Mouse (Mus musculus) left cerebral cortex, adult 2 months (tissue): ENCODE data around the gene Psmc3. TPM values are rescaled to one million over a fixed set of nuclear protein-coding genes. Genes with fewer than 3 reads are reported as not detected.
A peak's percentile ranks its signal among the peaks of the same experiment; 100 is the strongest.
"Not testable (repeated sequence)": the region's sequence is repeated elsewhere in the genome, so short reads cannot be mapped to it uniquely, and the experiment has no call there.

Experiments
- DNase-seq, 2 experiments: peaks; one replicate each; pipeline ENCODE4 v3.0.0; 2021 to 2022; ENCODE audit warnings: low spot score in 2 of 2, mixed read lengths in 1 of 2; ENCODE audit errors: extremely low spot score in 1 of 2
- H3K27ac ChIP-seq: fragments of 200-600 bp; 2 replicates; pipeline ENCODE4 v1.8.1; 2022
- H3K4me3 ChIP-seq: fragments of 200-600 bp; 2 replicates; pipeline ENCODE4 v1.8.1; 2022
- CTCF ChIP-seq: fragments of 200-600 bp; IDR thresholded peaks from 2 replicates; pipeline ENCODE4 v1.8.1; 2022; ENCODE audit warnings: antibody characterized with exemption, mild to moderate bottlenecking, moderate library complexity
- intact Hi-C: fragments of 180-260 bp; cut with DNase I; formaldehyde crosslinking; loops from one replicate; pipeline ENCODE4 v1.15.1; 2025
- long read RNA-seq, 2 experiments: library from polyadenylated mRNA; stranded (forward); transcript quantifications; one replicate each; pipeline ENCODE4 v2.0.0; 2021; ENCODE audit warnings: borderline mapping rate in 2 of 2
- total RNA-seq, 2 experiments: library from RNA; stranded (reverse); gene quantifications; 2 replicates each; pipeline ENCODE4 v1.2.3; 2021

Psmc3 gene
- total RNA-seq, result 100 to 1,000 TPM; 205 to 207 TPM
- long read RNA-seq, experiment 1, transcript Psmc3-202 (12 exons, 1,636 nt), result major isoform, 158 of 195 reads
- long read RNA-seq, experiment 1, partial matches to known transcripts, result 23 of 195 reads
- long read RNA-seq, experiment 1, other reads (novel, unspliced or antisense), result 14 of 195 reads
- long read RNA-seq, experiment 2, transcript Psmc3-202 (12 exons, 1,636 nt), result major isoform, 114 of 143 reads
- long read RNA-seq, experiment 2, partial matches to known transcripts, result 10 of 143 reads
- long read RNA-seq, experiment 2, other reads (novel, unspliced or antisense), result 19 of 143 reads

DNA sequence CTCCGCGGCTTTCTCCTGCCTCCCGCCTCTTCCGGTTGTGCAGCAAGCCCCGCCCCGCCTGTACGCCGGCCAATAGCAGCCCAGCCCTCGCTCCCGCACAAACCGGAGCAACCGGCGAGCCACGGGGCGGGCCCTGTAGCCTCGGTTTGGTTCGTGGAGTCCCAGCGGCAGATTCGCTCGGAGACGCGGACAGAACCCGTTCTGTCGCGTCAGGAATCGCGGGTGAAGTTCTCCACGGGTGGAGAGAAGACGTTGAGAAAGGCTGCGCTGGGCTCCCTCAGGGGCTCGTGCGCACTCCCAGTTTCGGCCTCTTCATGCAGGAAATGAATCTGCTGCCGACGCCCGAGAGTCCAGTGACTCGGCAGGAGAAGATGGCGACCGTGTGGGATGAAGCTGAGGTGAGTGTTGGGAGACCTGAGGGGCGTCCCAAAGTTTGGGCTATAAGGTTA, at the start of gene Psmc3:
Gene Psmc3 (plus strand): TSS at position 76 of the 449 bp plus-strand sequence.
- intact Hi-C loops, result loop anchor here (2.0 kb wide), 1 partner anchor 113 kb away; the partner anchor contains the start of gene Celf1
- TF ChIP-seq CTCF, result no peak
- peak; percentile 95 to 97 for DNase-seq
- Histone ChIP-seq H3K27ac (peak within 1 kb of the TSS; percentile 99), H3K4me3 (peak within 1 kb of the TSS; percentile 94)

DNA sequence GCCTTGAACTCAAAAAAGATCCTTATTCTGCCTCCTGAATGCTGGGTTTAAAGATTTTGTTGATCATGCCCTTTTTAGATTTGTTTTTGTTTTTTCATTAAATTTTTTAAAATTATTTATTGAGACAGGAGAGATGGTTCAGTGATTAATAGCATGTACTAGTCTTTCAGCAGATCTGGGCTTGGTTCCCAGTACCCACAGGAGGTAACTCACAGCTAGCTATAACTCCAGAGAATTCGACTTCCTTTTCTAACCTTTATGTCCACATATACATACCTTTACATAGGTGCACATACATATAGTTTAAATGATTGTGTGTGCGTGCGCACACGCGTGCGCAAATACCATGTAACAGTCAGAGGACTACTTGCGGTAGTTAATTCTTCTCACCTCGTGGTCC, 45.3 kb upstream of the Psmc3 start:
- DNase-seq, result no peak
- intact Hi-C loops, result no loop called here
- no peak for TF ChIP-seq CTCF
- Histone ChIP-seq H3K4me3 (no peak overlapping the region), H3K27ac (no peak overlapping the region)

- H3K4me3 ChIP-seq, result no peak overlapping the region
- H3K27ac ChIP-seq, result peak overlapping the region; percentile 52; the same call in 1 of the 2 replicates
- intact Hi-C loops, result no loop called here
- no peak for TF ChIP-seq CTCF
- no peak for DNase-seq
Measured at GRCm38 (mm10) chr2:91013881-91014280, 39.9 kb upstream of the Psmc3 start.

- Histone ChIP-seq H3K27ac (peak overlapping the region; percentile 52), H3K4me3 (no peak overlapping the region)
- no peak for TF ChIP-seq CTCF
- no peak for DNase-seq
- intact Hi-C loops, result loop anchor here (5.0 kb wide), 1 partner anchor 73 kb away; the partner anchor contains the start of gene Celf1
Measured at GRCm38 (mm10) chr2:91015386-91015785, 38.4 kb upstream of the Psmc3 start.

GRCm38 (mm10) chr2:91018061-91018788, 35.6 kb upstream of the Psmc3 start:
- no peak for DNase-seq
- H3K4me3 ChIP-seq, result no peak overlapping the region
- TF ChIP-seq CTCF, result peak; percentile 55
- intact Hi-C loops, result loop anchor here (5.0 kb wide), 1 partner anchor 76 kb away; the partner anchor contains the start of gene Celf1
- peak overlapping the region; percentile 34; the same call in 1 of the 2 replicates for H3K27ac ChIP-seq

GRCm38 (mm10) chr2:91019911-91020310, 33.9 kb upstream of the Psmc3 start:
- no peak for DNase-seq
- intact Hi-C loops, result loop anchor here (5.0 kb wide), 1 partner anchor 78 kb away; the partner anchor contains the start of gene Celf1
- Histone ChIP-seq H3K4me3 (no peak overlapping the region), H3K27ac (no peak overlapping the region)
- TF ChIP-seq CTCF, result no peak

DNA sequence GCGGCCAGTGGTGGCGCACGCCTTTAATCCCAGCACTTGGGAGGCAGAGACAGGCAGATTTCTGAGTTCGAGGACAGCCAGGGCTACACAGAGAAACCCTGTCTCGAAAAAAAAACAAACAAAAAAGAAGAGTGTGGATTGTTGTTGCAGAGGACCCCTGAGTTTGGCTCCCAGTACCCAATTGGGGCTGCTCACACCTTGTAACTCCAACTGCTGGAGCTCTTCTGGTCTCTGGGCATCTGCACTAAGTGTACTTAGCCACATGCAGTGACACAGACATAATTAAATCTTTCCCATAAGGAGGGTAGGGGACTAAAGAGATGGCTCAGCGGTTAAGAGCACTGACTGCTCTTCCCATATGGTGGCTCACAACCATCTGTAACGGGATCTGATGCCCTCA, 31.5 kb upstream of the Psmc3 start:
- intact Hi-C loops, DNase-seq, H3K4me3 ChIP-seq, H3K27ac ChIP-seq: not testable (repeated sequence)

DNA sequence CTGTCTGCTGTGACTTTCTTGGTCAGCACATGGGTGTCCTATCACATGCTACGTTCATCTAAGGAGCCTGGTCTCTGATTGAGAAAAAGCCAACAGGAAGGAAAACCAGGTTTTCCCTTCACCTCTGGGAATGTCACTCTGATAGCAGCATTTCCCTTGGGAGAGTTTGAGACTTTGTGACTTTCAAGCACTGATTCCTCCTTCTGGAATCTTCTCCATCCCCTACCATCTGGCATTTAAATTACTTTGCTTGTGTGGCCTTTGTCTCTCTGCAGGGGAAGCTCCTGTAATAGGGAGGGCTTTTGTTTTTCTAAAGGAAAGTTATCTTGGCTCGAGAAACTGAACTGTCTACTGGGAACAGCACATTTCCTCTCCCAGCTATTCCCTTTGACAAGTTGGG, 30.7 kb upstream of the Psmc3 start:
- H3K27ac ChIP-seq, result peak overlapping the region; percentile 37; the same call in 1 of the 2 replicates
- no peak for DNase-seq
- no peak for TF ChIP-seq CTCF
- intact Hi-C loops, result no loop called here
- H3K4me3 ChIP-seq, result no peak overlapping the region

DNA sequence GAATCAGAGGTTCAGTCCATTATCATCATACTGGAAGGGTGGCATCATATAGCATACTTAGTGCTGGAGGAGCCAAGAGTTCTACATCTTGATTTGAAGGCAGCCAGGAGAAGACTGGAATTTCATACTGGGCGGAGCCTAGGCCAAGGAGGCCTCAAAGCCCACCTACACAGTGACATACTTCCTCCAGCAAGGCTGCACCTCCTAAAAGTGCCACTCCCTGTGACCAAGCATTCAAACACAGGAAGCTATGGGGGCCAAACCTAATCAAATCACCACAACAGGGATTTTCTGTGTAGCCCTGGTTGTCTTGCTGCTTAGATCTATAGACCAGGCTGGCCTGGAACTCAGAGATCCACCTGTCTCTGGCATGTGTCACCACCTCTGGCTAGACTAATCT, 29.9 kb upstream of the Psmc3 start:
- Histone ChIP-seq H3K27ac (peak overlapping the region; percentile 82), H3K4me3 (no peak overlapping the region)
- intact Hi-C loops, result no loop called here
- TF ChIP-seq CTCF, result no peak
- DNase-seq, result no peak

GRCm38 (mm10) chr2:91025081-91025516, 28.7 kb upstream of the Psmc3 start:
- no peak for DNase-seq
- Histone ChIP-seq H3K4me3 (no peak overlapping the region), H3K27ac (peak overlapping the region; percentile 90)
- intact Hi-C loops, result no loop called here
- TF ChIP-seq CTCF, result no peak

GRCm38 (mm10) chr2:91026491-91026890, 27.3 kb upstream of the Psmc3 start:
- intact Hi-C loops, result no loop called here

More at GRCm38 (mm10) chr2:91026491-91026890, 27.3 kb upstream of the Psmc3 start:
- no peak overlapping the region for H3K4me3 ChIP-seq
- TF ChIP-seq CTCF, result no peak
- H3K27ac ChIP-seq, result peak overlapping the region; percentile 90
- DNase-seq, result no peak
